Mouse (Mus musculus) lung, postnatal 0 days (tissue): ENCODE results near the gene Twf1. TPM values are rescaled to one million over a fixed set of nuclear protein-coding genes. Genes with fewer than 3 reads are reported as not detected.

Experiments used
- ATAC-seq: fragments of 200-750 bp; cut with Nextera tagmentation; 2 replicates; pipeline ENCODE4 v1.8.0; 2017; ENCODE audit warnings: moderate library complexity
- DNase-seq: peaks from one replicate; pipeline ENCODE4 v3.0.0-alpha.2; 2016; ENCODE audit warnings: low spot score
- H3K27ac ChIP-seq: fragments of 300-500 bp; sonication (generic); 2 replicates; pipeline ENCODE4 v1.5.1; 2014; ENCODE audit warnings: antibody characterized with exemption, mild to moderate bottlenecking, low read length, mixed read lengths
- H3K27me3 ChIP-seq: fragments of 300-500 bp; sonication (generic); replicated peaks from 2 replicates; pipeline ENCODE4 v1.6.1; 2014; ENCODE audit warnings: low read length, mixed read lengths; ENCODE audit not compliant: insufficient read depth
- H3K36me3 ChIP-seq: fragments of 300-500 bp; sonication (generic); 2 replicates; pipeline ENCODE4 v1.6.1; 2014; ENCODE audit warnings: low read length, mixed read lengths; ENCODE audit not compliant: insufficient read depth
- H3K4me1 ChIP-seq: fragments of 300-500 bp; sonication (generic); 2 replicates; pipeline ENCODE4 v1.6.1; 2014; ENCODE audit warnings: antibody characterized with exemption, low read depth, low read length, mixed read lengths; ENCODE audit not compliant: insufficient read depth
- H3K4me2 ChIP-seq: fragments of 300-500 bp; sonication (generic); replicated peaks from 2 replicates; pipeline ENCODE4 v1.6.1; 2014; ENCODE audit warnings: low read depth, mild to moderate bottlenecking, low read length, moderate library complexity, mixed read lengths
- H3K4me3 ChIP-seq: fragments of 300-500 bp; sonication (generic); 2 replicates; pipeline ENCODE4 v1.5.1; 2014; ENCODE audit warnings: low read depth, low read length
- H3K9ac ChIP-seq: fragments of 300-500 bp; sonication (generic); replicated peaks from 2 replicates; pipeline ENCODE4 v1.6.1; 2014; ENCODE audit warnings: low read depth, mild to moderate bottlenecking
- H3K9me3 ChIP-seq: fragments of 300-500 bp; sonication (generic); 2 replicates; pipeline ENCODE4 v1.6.1; 2016; ENCODE audit warnings: low read length, mixed read lengths
- CTCF ChIP-seq: IDR thresholded peaks from 2 replicates; pipeline ENCODE4 v1.5.1; 2016; ENCODE audit warnings: antibody characterized with exemption, mild to moderate bottlenecking
- EP300 ChIP-seq: IDR thresholded peaks from 2 replicates; pipeline ENCODE4 v1.6.1; 2016; ENCODE audit warnings: antibody characterized with exemption, mild to moderate bottlenecking, control low read depth
- WGBS: fragments of 180-500 bp; shearing (Covaris S2); extraction: QIAGEN DNeasy Blood & Tissue Kit; methylation state at CpG from one replicate; pipeline ENCODE4 v1.1.7; 2014; 5-methylcytosine and 5-hydroxymethylcytosine counted together
- polyA plus RNA-seq: library from polyadenylated mRNA; unstranded; fragments of >200 nt; fragmentation: Nextera tagmentation; extraction: Ambion mirVana; gene quantifications from 2 replicates; pipeline ENCODE4 v1.2.1, GENCODE M21; 2015

Twf1 gene
- polyA plus RNA-seq: 84.8 and 86.3 TPM in 2 replicates

DNA sequence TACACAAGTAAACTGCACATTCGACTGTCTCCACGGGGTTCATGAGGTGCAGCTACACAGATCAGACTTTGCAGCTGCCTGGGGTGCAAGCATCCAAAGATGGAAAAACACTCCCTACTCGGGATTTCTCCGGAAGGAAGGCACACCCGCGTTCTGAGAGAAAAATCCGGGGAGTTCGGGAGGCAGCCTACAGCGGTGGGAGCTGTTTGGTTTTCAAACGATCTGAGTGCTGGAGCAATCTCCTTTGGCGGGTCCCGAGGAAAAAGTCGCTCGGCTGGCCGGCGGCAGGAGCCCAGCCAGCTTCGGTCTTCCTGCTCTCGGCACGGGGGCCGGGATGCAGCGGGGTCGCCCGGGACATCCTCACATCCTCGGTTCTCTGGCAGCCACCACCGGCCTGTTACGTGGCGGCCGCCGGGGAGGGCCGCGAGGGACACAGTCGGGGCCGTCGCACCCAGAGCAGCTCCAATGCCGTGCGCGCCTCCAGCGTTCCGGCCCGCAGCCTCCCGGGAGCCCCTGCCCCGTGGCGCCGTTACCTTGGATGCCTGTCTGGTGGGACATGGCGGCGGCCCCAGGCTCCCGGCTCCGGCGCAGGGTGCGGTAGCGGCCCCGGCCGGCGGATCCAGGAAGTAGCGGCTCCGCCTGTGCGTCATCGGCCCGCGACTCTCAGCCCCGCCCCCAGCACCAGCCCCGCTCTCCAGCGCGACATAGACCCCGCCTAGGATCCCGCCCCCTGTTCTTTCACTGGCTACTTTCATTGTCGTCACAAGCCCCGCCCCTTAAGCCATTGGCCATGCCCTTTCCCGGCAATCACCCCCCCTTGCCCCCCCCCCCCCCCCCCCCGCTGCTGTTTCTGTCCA, at the start of gene Twf1:
Twf1 (minus strand) TSS at position 671 of the 857 bp plus-strand sequence.
- Histone ChIP-seq H3K9ac (peak within 1 kb of the TSS; percentile 97), H3K36me3 (no peaks in the 10 kb centered on the region; the same call in 1 of the 2 replicates), H3K9me3 (no peaks in the 10 kb centered on the region), H3K4me2 (peak within 1 kb of the TSS; percentile 77), H3K4me3 (peak within 1 kb of the TSS; percentile 98), H3K4me1 (no peaks in the 10 kb centered on the region), H3K27ac (peak within 1 kb of the TSS; percentile 87), H3K27me3 (no peaks in the 10 kb centered on the region)
- DNase-seq (peak; percentile 99), ATAC-seq (peak; percentile 100)
- 3% methylated on average over 56 of the region's 70 CpGs for WGBS
- no peak for TF ChIP-seq EP300
- peak; percentile 43 for TF ChIP-seq CTCF

DNA sequence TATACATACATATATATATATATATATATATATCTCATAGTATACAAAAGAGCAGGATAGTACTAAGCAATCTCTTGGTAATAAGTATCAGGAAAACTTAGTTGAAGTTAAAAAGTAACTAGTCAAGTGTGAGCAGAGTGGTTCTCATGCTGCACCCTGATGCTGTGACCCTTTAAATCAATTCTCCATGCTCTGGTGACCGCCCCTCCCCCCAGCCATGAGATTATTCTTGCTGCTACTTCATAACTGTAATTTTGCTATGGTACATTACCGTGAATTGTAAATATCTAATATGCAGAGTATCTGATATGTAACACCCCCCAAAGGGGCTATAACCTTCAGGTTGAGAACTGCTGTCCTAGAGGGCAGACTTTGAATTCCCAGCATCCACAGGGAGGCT, 49.4 kb upstream of the Twf1 start:
- H3K9ac ChIP-seq: no peak overlapping the region
- H3K4me3 ChIP-seq: no peak overlapping the region
- H3K27ac ChIP-seq: no peak overlapping the region
- no peaks in the 10 kb centered on the region for H3K4me1 ChIP-seq
- no peak for ATAC-seq
- no peaks in the 10 kb centered on the region for H3K27me3 ChIP-seq
- no peak overlapping the region for H3K4me2 ChIP-seq
- no peak for DNase-seq
- no peaks in the 10 kb centered on the region for H3K36me3 ChIP-seq
- H3K9me3 ChIP-seq: no peaks in the 10 kb centered on the region
- TF ChIP-seq EP300: no peak
- no peak for TF ChIP-seq CTCF
- WGBS: 73% methylated on average over 2 of the region's 2 CpGs

DNA sequence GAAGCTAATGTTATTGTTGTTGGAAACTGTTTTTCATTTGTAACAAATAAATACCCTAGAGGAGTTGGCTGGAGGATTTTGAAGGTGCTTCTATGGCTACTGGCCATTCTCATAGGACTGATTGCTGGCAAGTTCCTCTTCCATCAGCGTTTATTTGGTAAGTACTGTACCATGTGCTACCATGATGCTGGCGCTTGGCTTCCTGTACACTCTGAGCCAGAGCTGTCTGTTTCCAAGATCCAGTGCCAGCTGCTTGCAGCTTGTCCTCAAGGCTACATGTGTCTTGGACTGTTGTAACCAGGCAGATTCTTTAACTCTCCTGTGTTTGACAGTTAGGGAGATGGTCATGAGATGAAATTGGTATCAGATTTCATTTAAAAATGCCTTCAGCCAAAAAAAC, 48.5 kb upstream of the Twf1 start:
- Histone ChIP-seq H3K4me1 (no peaks in the 10 kb centered on the region), H3K27ac (no peak overlapping the region), H3K36me3 (no peaks in the 10 kb centered on the region), H3K4me2 (no peak overlapping the region), H3K4me3 (no peak overlapping the region), H3K9ac (no peak overlapping the region), H3K27me3 (no peaks in the 10 kb centered on the region), H3K9me3 (no peaks in the 10 kb centered on the region)
- WGBS: 70% methylated on average over 2 of the region's 2 CpGs
- TF ChIP-seq CTCF: no peak
- no peak for TF ChIP-seq EP300
- ATAC-seq (no peak), DNase-seq (no peak)

DNA sequence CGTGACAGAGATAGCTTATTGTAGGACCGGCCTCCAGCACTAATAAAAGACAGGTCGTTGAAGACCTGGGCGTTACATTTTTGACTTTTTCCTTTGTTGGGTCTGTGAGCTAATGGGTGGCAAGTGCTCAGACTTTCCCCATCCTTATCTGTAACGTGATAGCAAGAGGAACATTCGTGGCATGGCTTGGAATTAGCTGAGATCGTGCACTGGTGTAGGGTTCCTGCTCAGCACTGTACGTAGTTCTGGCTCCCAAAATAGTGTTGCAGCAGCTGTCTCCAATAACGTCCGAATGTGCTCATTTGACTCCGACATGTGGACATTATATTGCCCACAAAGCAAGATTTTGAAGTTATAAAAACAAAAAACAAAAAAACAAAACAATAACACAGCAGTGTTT, 44.8 kb upstream of the Twf1 start:
- no peak for ATAC-seq
- 64% methylated on average over 11 of the region's 11 CpGs for WGBS
- Histone ChIP-seq H3K4me3 (no peak overlapping the region), H3K9me3 (no peaks in the 10 kb centered on the region), H3K4me1 (no peaks in the 10 kb centered on the region), H3K36me3 (no peaks in the 10 kb centered on the region), H3K27ac (no peak overlapping the region), H3K4me2 (no peak overlapping the region), H3K9ac (no peak overlapping the region), H3K27me3 (no peaks in the 10 kb centered on the region)
- TF ChIP-seq EP300 (no peak), CTCF (no peak)
- no peak for DNase-seq

DNA sequence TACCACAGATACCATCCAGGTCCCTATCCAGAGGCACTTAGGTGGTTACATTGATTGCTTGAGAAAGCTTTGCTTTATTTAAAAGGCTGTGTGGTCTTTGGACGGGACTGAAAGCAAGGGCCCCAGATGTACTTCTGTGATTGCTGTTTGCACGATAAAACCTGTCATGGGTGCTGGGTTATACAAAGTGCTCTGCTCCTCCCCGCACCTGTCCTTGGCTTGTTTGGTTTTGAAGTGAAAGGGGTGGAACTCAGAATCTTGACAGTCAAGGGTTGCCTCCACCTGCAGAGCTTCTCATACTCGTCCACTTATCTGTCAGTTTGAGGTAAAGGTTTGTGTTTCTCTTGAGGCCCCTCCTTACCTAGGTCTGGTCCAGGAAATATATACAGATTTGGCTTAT, 40.9 kb upstream of the Twf1 start:
- Histone ChIP-seq H3K36me3 (no peaks in the 10 kb centered on the region), H3K27ac (no peak overlapping the region), H3K9me3 (no peaks in the 10 kb centered on the region), H3K4me1 (no peaks in the 10 kb centered on the region), H3K27me3 (no peaks in the 10 kb centered on the region), H3K4me3 (no peak overlapping the region), H3K9ac (no peak overlapping the region), H3K4me2 (no peak overlapping the region)
- DNase-seq (no peak), ATAC-seq (no peak)
- WGBS: 52% methylated on average over 4 of the region's 4 CpGs
- TF ChIP-seq CTCF (no peak), EP300 (no peak)

DNA sequence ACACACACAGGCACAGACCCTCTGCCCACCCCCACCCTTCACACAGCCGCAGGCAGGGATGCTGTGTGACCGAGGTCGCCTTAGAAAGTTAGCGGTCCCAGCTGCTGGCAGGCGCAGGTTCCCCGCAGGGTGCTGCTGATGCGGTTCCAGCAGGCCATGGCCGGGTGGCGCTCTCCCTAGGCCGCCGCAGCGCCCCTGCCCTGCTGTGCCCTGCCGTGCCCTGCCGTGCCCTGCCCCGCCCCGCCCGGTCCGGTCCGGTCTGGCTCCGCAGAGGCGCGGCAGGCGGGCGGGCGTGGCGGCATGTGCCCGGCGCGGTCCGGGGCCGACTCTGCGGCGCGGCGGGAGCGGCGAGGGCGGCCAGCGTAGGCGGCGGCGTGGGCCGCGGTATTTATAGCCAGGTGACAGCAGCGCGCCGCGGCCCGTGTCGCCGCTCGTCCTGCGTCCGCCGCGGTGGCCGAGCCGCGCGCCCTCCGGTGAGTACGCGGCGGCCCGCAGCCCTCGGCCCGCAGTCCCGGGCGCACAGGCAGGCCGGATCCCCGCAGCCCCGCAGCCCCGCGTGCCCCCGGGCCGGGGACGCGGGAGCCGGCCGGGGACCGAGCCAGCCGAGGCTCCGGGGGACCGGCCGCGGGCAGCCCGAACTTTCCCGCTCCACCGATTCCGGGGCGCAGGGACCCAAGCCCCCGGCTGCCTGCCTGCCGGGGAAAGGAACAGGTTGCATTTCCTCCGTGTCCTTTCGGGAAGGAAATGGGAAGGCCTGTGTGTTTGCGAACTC, 39.3 kb upstream of the Twf1 start, which contains the start of gene Tmem117:
Tmem117 (plus strand) TSS at position 403 of the 772 bp plus-strand sequence.
- H3K4me3 ChIP-seq: peak within 1 kb of the TSS; percentile 52
- ATAC-seq (peak; percentile 91), DNase-seq (peak; percentile 62)
- TF ChIP-seq EP300 (no peak), CTCF (peak; percentile 23; the same call in 1 of the 2 replicates)
- H3K9ac ChIP-seq: 0 out of 2 replicates have a peak within 1 kb of the TSS, but pooled peaks have one; percentile 13
- H3K27ac ChIP-seq: no peak within 1 kb of the TSS
- no peaks in the 10 kb centered on the region for H3K4me1 ChIP-seq
- 2% methylated on average over 49 of the region's 96 CpGs for WGBS
- no peaks in the 10 kb centered on the region for H3K9me3 ChIP-seq
- H3K27me3 ChIP-seq: no peaks in the 10 kb centered on the region
- H3K4me2 ChIP-seq: peak within 1 kb of the TSS; percentile 97
- H3K36me3 ChIP-seq: no peaks in the 10 kb centered on the region
